Mouse (Mus musculus) ES-E14 (cell line): Measurements from ENCODE around the gene Ppp3ca. TPM values are rescaled to one million over a fixed set of nuclear protein-coding genes. Genes with fewer than 3 reads are reported as not detected.

Source experiments
- DNase-seq: peaks from one replicate; pipeline ENCODE4 v3.0.0-alpha.2; 2013; ENCODE audit warnings: low read depth, low spot score
- H3K27ac ChIP-seq: 2 replicates; pipeline ENCODE4 v1.5.1; 2012; ENCODE audit warnings: low read depth, mild to moderate bottlenecking, low read length, moderate library complexity, mixed read lengths; ENCODE audit not compliant: poor library complexity, insufficient read depth, severe bottlenecking
- H3K36me3 ChIP-seq: 2 replicates; pipeline ENCODE4 v1.6.1; 2012; ENCODE audit warnings: mild to moderate bottlenecking, low read length, moderate library complexity, mixed read lengths; ENCODE audit not compliant: control insufficient read depth, poor library complexity, insufficient read depth, severe bottlenecking
- H3K4me1 ChIP-seq, 2 experiments: fragments of 150-350 bp in 1 of 2; sonication (generic) in 1 of 2; 2 replicates each; pipeline ENCODE4 v1.6.1; 2012; ENCODE audit warnings: low read length in 2 of 2, mild to moderate bottlenecking in 1 of 2, mixed read lengths in 1 of 2; ENCODE audit not compliant: control insufficient read depth in 2 of 2, insufficient read depth in 2 of 2, poor library complexity in 1 of 2
- H3K4me3 ChIP-seq, 2 experiments: fragments of 150-350 bp in 1 of 2; sonication (generic) in 1 of 2; 2 replicates each; pipeline ENCODE4 v1.5.1; 2012; ENCODE audit warnings: low read length in 2 of 2, low read depth in 1 of 2, mild to moderate bottlenecking in 1 of 2, mixed read lengths in 1 of 2; ENCODE audit not compliant: insufficient read depth in 1 of 2, poor library complexity in 1 of 2, severe bottlenecking in 1 of 2
- H3K9ac ChIP-seq: 2 replicates; pipeline ENCODE4 v1.6.1; 2012; ENCODE audit warnings: low read depth, mild to moderate bottlenecking, low read length, mixed read lengths; ENCODE audit not compliant: poor library complexity, insufficient read depth, severe bottlenecking
- H3K9me3 ChIP-seq: fragments of 150-350 bp; sonication (generic); 2 replicates; pipeline ENCODE4 v1.6.1; 2012; ENCODE audit warnings: low read depth, mild to moderate bottlenecking, low read length; ENCODE audit not compliant: control insufficient read depth, insufficient read depth
- CHD2 ChIP-seq: IDR thresholded peaks from 2 replicates; pipeline ENCODE4 v1.6.1; 2014; ENCODE audit warnings: mild to moderate bottlenecking, low read depth, low read length, inconsistent platforms
- HCFC1 ChIP-seq: IDR thresholded peaks from 2 replicates; pipeline ENCODE4 v1.6.1; 2012; ENCODE audit warnings: low read length, inconsistent platforms, borderline replicate concordance; ENCODE audit not compliant: insufficient read depth
- MAFK ChIP-seq: IDR thresholded peaks from 2 replicates; pipeline ENCODE4 v1.6.1; 2014; ENCODE audit warnings: mild to moderate bottlenecking, low read depth, low read length, inconsistent platforms; ENCODE audit not compliant: insufficient read depth
- ZC3H11A ChIP-seq: IDR thresholded peaks from 2 replicates; pipeline ENCODE4 v1.6.1; 2012; ENCODE audit warnings: low read depth, mild to moderate bottlenecking, inconsistent platforms, low read length, borderline replicate concordance
- ZNF384 ChIP-seq: IDR thresholded peaks from 2 replicates; pipeline ENCODE4 v1.6.1; 2012; ENCODE audit warnings: low read depth, low read length, inconsistent platforms
- in situ Hi-C, 2 experiments: fragments of 600-800 bp; cut with MboI; formaldehyde crosslinking; loops; one replicate each; pipeline ENCODE4 v1.15.1; 2025; ENCODE audit warnings: low sequenced_read_pairs in 2 of 2, inconsistent platforms in 1 of 2; ENCODE audit not compliant: unreplicated experiment in 2 of 2
- total RNA-seq: library from RNA; depleted of rRNA; stranded (reverse); fragments of 300-350 nt; gene quantifications from 2 replicates; pipeline ENCODE4 v1.2.3, GENCODE M21; 2012

The Ppp3ca gene
- total RNA-seq, 1 experiment, result 25.6 TPM

GRCm38 (mm10) chr3:136821993-136822392 lies 152.1 kb downstream of the Ppp3ca start:
- Histone ChIP-seq H3K4me1 (no peaks in the 10 kb centered on the region), H3K9me3 (no peaks in the 10 kb centered on the region), H3K9ac (no peak overlapping the region), H3K4me3 (no peak overlapping the region), H3K36me3 (no peaks in the 10 kb centered on the region), H3K27ac (no peak overlapping the region)
- DNase-seq, result no peak
- TF ChIP-seq HCFC1 (no peak), ZC3H11A (no peak), MAFK (no peak)
- in situ Hi-C loops, result no loop called here

GRCm38 (mm10) chr3:136822431-136822830 lies 152.5 kb downstream of the Ppp3ca start:
- Histone ChIP-seq H3K9ac (no peak overlapping the region), H3K27ac (no peak overlapping the region), H3K4me3 (no peak overlapping the region), H3K9me3 (no peaks in the 10 kb centered on the region), H3K36me3 (no peaks in the 10 kb centered on the region), H3K4me1 (no peaks in the 10 kb centered on the region)
- in situ Hi-C loops, result no loop called here
- TF ChIP-seq ZC3H11A (no peak), HCFC1 (no peak), CHD2 (no peak), MAFK (no peak), ZNF384 (no peak)
- no peak for DNase-seq

- Histone ChIP-seq H3K4me1 (no peaks in the 10 kb centered on the region), H3K9ac (no peak overlapping the region), H3K36me3 (no peaks in the 10 kb centered on the region), H3K4me3 (no peak overlapping the region), H3K27ac (no peak overlapping the region), H3K9me3 (no peaks in the 10 kb centered on the region)
- in situ Hi-C loops, result no loop called here
- no peak for DNase-seq
- TF ChIP-seq CHD2, result no peak
- TF ChIP-seq ZNF384, result no peak
- TF ChIP-seq ZC3H11A, result no peak
- TF ChIP-seq MAFK, result no peak
- TF ChIP-seq HCFC1, result no peak
Observed at GRCm38 (mm10) chr3:136828451-136828850, 158.5 kb downstream of the Ppp3ca start.

- TF ChIP-seq ZNF384, result no peak
- no peak for TF ChIP-seq ZC3H11A
- no peak for TF ChIP-seq MAFK
- no peak for TF ChIP-seq CHD2
- no peak for TF ChIP-seq HCFC1
- DNase-seq, result no peak
- in situ Hi-C loops, result no loop called here
- Histone ChIP-seq H3K27ac (no peak overlapping the region), H3K4me3 (no peak overlapping the region), H3K36me3 (no peaks in the 10 kb centered on the region), H3K9me3 (no peaks in the 10 kb centered on the region), H3K9ac (no peak overlapping the region), H3K4me1 (peaks cover 0 to 3% of the 10 kb centered on the region in 2 experiments; a peak in 1 of 4 replicates)
Observed at GRCm38 (mm10) chr3:136829109-136829508, 159.2 kb downstream of the Ppp3ca start.

- TF ChIP-seq ZNF384, result no peak
- no peak for TF ChIP-seq MAFK
- TF ChIP-seq CHD2, result no peak
- no peak for TF ChIP-seq HCFC1
- no peak for TF ChIP-seq ZC3H11A
- H3K9ac ChIP-seq, result no peak overlapping the region
- no peak for DNase-seq
- H3K36me3 ChIP-seq, result no peaks in the 10 kb centered on the region
- no peak overlapping the region for H3K4me3 ChIP-seq
- H3K27ac ChIP-seq, result no peak overlapping the region
- H3K4me1 ChIP-seq, result peaks cover 2 to 3% of the 10 kb centered on the region in 2 experiments; a peak in 2 of 4 replicates
- in situ Hi-C loops, result no loop called here
- no peaks in the 10 kb centered on the region for H3K9me3 ChIP-seq
Observed at GRCm38 (mm10) chr3:136830687-136831220, 160.8 kb downstream of the Ppp3ca start.
